Mouse (Mus musculus): ENCODE results near the gene Krt42.

DNA sequence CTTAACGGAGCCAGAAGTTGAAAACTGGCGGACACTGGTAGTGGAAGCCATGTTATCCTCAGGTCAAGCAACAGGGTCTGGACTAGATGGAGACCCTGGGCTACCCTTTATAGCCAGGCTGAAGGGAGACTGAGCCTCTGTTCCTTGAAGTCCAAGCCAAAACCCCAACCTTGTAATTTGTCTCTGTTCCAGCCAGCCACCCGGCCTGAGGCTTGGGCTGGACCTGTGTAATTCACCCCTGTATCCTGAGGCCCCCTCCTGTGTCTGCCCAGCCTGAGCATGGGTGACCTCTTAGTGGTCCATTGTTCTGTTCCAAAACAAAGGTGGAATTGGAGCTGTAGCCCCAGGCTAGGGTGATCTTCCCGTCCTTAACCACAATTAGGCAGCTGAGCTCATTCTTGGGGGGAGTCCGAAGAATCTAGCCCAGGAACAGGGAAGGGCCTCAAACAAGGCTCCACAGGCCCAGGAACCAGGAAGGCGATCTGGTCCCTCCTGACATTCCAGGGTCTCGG is at the start of gene Krt42:
- TF ChIP-seq CTCF (IDR thresholded peaks at IDR 0.05; ENCODE audit: borderline replicate concordance, insufficient read depth, low read depth, low read length) (no peak), POLR2A (IDR thresholded peaks at IDR 0.05; ENCODE audit: borderline replicate concordance, insufficient read depth, low read length) (no peak)
